Mouse (Mus musculus) adrenal gland, adult 18-20 months (tissue): ENCODE data around the gene Rimbp2. TPM values are rescaled to one million over a fixed set of nuclear protein-coding genes. Genes with fewer than 3 reads are reported as not detected.

Experiments
- DNase-seq, 2 experiments: peaks; one replicate each; pipeline ENCODE4 v3.0.0; 2021 to 2022; ENCODE audit warnings: low spot score in 2 of 2
- total RNA-seq, 2 experiments: library from RNA; stranded (reverse); gene quantifications; 1 replicate in 1 of 2; 2 replicates in 1 of 2; pipeline ENCODE4 v1.2.3; 2021

The Rimbp2 gene
- total RNA-seq, 2 experiments from 2014 or later: 4.0 to 5.3 TPM

DNA sequence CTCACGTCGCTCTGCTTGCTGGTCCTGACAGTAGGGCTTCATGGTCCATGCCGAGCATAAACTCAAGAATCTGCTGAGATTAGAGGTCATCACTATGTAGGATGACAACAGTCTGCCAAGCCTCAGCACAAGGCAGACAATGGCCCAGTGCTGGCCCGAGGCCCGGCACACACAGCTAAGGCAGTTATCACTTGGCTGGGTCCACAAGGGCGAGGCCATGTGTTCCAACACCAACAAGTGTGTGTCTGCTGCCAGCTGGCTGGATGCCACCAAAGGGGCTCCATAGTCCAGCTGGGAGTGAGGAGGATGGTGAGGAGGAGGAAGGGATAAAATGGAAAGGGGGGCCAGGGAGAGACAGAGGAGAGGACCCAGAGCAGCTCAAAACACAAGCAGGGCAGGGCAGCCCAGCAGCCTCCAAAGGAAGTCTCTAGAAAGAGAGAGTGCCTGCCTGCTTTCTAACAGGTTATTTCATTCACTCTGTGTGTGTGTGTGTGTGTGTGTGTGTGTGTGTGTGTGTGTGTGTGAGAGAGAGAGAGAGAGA, 17.9 kb downstream of the Rimbp2 start:
- no peak for DNase-seq

DNA sequence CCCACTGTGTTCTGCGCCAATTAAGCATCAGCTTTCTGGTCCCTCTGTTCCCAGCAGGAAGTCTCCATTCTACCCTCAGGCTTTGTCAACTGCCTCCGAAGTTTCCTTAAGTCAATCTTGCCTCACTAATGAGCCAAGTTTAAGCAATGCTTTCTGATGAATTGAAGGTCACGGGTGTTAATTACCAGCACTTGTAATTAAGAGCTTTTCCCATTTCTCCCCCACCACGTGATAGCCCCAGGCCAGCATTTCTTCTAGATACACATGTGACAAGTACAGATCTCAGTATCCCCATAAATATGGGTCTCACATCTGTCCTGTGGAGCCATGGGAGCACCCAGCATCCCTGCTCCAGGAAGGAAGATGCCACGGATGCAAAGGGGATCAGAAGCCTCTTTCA, 20.5 kb downstream of the Rimbp2 start:
- DNase-seq: no peak

DNA sequence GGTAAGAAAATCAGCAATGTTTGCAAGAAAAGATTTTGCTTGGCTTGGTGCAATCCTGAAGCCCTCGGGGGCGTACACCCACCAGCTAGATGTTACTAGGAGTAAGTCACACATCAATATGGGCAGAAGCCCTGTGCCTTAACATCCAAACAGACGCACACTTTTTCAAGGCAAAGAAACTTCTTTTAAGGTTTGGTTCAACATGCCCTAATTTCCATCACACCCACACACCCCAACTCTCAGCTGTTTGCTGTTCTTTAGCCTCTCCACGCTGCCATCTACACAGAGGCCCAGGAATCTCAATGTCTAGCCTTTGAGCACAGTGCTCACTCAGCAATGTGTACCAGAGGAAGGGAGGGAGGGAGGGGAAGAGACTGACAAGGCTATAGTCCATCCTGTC, 28.2 kb downstream of the Rimbp2 start:
- no peak for DNase-seq

DNA sequence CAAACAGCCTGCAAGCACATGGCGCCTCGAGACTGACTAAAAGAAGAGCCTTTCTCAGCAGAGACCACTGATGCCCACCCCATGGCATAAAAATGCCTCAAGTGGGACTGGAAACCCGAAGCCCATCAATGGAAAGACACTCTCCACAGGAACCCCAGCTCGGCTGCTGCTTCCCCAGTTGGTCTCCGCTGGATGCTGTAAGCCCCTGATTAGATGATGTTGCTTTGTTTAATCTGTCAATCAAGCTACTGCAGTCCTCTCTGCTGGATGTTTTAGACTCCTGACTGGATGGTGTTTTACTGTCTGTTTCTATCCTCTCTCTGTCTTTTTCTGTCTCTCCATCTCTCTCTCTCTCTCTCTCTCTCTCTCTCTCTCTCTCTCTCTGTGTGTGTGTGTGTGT, 33.2 kb downstream of the Rimbp2 start:
- DNase-seq: no peak

DNA sequence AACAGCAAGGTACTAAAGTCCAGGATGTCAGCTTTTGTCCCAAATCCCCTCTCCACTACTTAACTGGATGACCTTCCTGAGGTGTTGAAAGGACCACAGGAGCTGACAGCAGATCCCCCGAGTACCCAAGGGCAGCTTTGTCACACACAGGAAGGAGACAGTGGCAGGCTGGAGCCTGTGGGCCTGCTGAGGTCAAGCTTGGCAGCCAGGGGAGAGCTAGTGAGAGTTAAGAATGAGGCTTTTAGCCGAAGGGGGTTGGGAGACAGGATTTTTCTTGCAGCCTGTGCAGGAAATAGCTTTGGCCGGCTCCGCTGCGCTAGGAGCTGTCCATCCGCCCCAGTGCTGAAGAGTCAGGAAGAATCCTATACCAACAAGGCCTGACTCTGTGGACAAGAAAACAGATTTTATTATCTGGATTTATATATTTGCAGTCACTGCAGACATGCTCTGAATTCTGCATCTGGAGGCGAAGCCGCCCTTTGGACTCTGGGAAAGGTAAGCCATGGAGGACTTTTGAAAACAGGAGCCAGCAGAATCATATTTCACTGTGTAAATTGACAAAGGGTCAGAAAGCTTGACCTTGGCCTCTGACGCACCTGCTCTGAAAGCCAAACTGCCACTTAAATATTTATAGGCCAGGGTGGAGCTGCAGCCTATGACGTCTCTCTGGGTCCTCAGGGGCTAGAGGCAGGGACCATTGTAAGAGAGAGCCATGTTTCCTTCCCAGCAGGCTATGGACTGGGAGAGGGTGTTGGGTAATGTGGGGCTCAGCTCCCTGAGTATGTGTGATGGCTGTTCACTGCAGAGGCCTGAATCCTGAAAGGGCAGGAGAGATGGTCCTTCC, 35.9 kb downstream of the Rimbp2 start:
- peak; percentile 41 to 56 for DNase-seq

DNA sequence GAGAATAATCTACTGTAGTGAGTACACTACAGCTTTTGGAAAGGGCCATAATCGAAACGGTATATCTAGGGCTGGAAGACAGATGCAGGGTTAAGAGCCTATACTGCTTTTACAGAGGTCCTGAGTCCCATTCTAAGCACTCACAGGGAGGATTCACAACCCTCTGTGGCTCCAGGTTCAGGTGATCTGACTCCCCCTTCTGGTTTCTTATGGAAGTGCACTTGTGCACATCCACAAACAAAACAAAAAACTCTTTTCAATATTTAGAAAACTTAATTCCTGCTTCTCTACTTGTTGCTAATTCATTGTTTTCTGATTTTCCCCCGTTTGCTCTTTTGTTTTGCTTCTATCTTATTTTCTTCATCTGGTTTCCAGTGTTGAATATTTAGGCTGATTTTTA, 39.5 kb downstream of the Rimbp2 start:
- DNase-seq: no peak

DNA sequence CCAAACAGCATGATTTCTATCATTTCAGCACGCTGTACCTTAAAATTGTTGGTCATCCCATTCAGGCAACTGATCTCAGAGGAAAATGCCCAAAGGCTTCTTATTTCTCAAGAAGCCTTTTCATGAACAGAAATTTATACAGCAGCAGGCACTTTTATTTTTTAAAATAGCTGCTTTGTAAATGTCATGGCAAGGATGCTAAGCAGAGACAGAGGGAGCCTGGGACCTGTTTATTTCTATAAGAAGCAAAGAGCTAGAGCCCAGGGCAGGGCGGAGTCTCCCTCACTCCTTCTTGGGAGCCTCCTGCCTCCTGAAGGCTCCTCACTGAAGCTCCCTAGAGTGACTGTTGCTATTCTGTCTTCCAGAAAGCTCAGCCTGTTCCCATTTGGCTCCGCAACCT, 40.9 kb downstream of the Rimbp2 start:
- DNase-seq: no peak

DNA sequence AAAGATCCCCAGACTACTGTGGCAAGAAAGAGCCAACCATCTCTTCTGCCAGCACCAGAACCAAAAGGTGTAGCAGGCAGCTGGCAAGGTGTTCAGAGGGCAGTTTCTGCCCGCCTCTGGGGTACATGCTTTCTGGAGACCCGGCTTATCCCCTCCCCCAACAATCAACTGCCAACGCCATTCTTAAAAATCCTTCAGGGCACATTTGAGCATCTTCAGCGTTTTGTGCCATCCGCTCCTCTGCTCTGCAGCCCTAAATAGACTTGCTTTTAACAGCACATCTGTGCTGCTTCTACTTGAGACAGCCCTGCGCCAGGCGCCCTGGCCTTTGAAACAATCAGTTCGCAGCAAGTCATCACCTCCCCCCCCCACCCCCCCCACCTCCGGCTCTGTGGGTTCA, 41.7 kb downstream of the Rimbp2 start:
- DNase-seq: no peak

DNA sequence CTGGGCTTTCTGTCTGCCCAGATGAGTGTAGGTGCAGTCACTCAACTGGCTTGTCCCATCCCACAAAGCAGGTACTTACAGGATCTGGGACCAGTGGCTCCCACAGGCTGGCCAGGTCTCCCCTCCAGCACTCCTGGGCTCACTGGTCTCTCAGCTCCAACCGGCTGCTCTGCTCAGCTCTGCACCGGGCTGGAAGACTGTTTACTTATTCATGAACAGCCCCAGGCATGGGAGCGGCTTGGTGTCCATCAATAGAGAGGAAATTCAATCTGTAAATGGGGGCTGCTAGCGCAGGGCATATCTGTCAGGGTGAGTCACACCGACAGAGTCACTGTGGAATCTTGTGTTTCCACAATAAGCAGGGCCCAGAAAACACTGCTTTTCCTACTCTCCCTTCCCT, 49.2 kb downstream of the Rimbp2 start:
- no peak for DNase-seq

DNA sequence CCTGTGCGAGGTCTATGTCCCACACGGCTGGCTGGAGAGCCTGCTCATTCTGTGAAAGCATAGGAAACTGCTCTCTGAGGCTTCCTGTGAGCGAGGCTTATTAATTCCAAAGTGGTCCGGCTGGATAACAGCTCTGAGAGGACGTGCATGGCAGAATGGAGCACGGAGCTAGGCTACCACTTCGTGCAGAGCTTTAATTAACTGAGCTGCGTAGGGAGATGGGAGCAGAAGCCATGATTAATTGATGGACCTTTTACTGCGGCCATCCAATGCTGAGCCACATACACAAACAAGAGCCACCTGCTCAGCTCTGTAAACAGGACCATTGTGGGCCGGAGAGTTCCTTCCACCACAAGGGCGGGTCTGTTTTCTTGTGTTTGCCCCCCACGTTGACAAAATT, 50.2 kb downstream of the Rimbp2 start:
- no peak for DNase-seq

DNA sequence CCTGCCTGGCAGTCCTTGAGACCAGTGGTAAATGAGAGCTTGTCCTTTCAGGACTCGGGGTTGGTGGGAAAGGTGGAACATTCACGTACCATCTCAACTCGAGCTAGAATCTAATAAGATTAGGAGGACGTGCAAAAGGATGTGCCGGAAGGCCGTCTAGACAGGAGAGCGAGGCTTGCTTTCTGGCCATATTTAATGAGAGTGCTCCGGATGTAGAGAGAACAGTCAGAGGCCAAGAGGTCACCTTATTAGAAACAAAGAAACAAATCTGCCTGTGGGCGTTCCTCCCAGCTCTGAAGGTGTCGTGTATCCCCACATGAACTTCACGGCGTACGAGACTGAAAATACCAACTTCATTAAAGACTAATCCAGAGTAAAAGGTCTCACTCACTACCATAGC, 53.3 kb downstream of the Rimbp2 start:
- DNase-seq: no peak

DNA sequence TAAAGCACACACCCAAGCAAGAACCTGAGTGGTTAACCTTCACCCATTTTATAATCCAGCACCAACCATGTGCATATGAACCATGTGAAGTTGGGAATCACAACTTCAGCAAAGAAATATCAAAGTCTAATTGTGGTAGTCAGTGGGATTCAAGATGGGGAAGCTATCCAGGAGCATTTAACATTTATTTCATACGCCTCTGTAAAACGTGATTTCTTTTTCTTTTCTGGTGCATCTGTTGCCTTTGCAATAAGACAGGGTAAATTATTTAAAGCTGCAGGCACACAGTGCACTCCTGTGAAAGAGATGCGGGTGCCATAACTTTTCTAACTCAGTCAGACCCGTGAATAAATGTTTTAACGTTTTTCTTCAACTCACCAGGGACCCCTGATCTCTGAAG, 58.4 kb downstream of the Rimbp2 start:
- DNase-seq: no peak

DNA sequence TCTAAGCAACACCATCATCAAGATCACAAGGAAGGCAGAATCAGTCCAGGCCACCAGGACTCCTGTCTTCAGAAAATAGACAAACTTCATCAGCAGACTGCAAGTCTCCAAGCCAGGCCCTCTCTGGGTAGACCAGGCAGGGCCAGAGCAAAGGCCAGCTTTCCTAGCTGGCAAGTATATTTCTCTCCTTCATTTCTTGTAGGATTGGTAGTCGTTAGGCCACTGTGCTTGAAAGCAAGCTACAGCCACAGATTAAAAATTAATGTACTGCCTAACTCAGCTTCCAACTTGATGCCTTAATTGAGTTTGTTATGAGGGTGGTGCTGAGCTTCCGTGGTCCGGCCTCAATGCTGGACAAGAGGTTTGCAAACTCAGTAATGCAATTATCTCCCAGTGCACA, 65.7 kb downstream of the Rimbp2 start:
- DNase-seq: no peak

DNA sequence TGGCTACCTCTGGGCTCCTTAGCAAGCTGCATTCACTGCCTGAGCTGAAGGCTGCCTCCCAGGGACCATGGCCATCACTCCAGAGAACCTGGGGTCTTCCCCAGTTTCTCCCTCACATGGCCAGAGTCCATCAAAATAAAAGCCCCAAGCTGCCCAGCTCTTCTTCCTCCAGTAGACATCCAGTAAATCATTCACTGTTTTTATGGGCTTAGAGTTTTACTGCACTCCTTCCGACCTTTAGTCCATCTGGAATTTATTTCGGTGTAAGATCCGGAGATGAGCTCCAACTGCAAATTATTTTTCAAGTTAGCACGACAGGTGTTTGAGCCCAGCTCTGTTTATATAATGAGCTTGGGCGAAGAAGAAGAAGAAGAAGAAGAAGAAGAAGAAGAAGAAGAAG, 69.0 kb downstream of the Rimbp2 start:
- DNase-seq: no peak

DNA sequence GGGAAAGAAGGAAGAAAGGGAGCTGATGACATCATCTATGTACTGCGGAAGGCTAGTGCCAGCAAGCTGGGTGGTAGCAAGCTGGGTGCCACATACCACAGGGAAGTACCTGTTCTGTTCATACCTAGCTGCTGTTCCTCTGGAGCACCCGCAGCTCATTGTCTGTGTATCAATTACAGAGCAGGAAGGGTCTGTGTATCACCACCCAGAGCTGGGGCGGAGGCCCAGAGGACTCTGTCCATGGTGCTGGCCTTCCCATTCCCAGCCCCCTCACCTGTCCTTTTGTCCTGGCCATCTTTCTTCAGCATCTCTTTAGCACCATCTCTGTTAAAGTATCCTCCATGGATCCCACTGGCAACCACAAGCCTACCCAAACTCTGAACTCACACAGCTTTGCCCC, 74.2 kb downstream of the Rimbp2 start:
- no peak for DNase-seq

DNA sequence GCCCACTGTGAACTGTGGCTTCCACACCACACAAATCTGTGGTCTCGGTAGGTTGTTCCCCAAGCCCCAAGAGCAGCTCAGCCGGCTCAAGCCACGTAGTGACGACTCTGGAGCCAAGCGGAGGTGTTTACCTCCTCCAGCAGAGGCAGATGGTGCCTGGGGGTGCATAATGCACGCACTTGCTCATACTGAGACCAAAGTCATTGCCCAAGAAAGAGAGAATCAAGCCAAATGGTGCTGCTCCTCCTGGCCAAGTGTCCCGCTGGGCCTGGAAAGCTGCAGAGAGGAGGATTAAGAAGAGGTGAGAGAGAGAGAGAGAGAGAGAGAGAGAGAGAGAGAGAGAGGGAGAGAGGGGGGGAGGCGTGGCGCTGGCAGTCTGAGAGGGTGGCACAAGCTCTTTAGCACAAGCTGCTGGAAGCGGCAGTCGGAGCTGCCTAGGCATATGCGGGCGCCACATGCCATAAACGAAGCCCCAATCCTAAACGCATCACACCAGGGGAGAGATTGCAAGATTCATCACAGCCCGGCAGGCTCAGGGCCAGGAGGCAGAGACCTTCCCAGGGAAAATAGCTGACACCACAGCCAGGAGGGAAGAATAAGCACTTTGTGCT, 75.8 kb downstream of the Rimbp2 start:
- no peak for DNase-seq

DNA sequence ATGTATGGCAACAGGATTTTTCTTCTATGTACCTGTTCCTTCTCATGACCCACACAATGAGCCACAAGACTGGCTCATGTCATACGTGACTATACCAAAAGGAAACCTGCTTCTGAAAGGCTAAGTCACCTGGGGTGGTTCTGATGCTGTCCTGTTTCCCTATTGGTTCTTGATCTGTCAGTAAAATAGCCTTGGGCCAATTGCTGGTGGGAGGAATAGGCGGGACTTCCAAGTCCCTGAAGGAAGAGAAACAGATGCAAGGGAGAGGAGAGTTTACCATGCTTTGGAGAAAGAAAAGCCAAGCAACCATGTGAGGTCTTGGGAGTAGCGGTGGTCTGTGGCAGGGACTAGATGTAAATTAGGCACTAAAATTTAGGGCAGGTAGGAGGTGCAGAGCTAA, 81.6 kb downstream of the Rimbp2 start:
- DNase-seq: no peak

DNA sequence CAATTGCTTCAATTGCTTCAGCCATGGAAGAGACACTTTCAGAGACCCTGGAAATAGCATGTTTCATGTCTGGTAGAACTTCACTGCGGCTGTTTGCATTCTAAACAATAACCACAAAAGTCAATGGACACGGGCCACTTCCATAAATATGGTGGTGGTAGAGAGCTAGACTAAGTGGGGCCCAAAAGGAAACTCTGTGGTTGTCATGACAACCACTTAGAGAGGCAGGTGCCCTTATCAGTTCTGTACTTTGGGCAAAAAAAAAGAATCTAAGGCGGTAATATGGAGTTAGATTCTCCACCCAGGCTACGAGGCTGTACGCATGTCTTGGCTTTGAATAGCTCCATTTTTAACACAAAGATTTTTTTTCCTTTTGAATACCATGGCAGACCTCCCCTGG, 86.5 kb downstream of the Rimbp2 start:
- no peak for DNase-seq

DNA sequence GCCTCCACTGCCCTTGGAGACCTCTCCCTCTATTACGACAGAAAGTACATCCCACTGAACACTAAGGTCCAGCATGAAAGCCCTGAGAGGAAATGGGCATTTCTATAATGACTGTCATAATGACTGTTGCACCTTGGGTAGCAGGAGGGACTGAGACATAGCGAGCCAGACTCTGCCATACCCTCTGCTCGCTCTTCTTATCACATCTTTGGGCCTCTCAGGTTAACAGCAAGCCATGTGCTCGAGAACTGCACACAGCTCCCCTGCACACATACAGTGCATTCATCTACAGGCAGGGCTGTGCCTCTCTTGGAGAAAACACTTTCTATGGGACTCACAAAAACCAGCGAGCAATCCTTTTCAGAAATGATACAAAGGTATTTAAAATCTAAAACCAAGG, 87.0 kb downstream of the Rimbp2 start:
- DNase-seq: no peak

DNA sequence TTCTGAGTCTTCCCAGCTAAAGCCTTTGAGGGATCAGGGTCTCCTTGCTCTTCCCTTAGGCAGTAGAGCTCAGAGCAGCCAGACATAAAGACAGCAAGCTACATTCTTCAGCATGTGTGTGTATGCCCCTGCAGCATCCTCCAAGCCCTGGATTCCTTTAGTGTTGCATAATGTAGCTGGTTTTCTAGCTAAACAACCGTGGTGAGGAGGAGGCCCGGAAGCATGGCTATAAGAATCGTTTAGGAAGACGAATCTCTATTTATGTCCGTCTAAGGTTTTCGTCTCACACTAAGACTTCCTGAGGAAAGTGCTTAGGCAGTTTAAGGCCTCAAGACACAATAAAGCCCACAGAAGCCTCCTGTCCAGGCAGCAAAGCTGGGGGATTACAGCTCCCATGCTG, 89.8 kb downstream of the Rimbp2 start:
- no peak for DNase-seq

DNA sequence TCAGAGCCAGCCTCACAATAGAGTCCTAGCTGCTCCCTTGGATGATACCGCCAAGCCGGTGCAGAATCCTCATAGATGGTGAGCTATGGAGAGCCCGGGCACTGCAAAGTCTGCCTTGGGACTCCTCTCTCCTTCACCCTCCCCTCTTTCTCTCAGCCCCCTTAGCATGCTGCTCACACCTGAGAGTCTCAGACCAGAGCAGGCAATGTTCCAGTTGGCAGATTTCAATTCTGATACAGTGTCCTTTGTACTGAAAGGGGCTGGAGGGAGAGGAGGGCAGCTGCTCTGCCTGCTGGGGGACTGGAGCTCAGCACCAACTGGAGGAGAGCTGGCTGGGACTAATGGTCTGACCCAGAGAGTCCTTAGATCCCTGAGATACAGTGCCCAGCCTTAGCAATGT, 92.4 kb downstream of the Rimbp2 start:
- DNase-seq: no peak

DNA sequence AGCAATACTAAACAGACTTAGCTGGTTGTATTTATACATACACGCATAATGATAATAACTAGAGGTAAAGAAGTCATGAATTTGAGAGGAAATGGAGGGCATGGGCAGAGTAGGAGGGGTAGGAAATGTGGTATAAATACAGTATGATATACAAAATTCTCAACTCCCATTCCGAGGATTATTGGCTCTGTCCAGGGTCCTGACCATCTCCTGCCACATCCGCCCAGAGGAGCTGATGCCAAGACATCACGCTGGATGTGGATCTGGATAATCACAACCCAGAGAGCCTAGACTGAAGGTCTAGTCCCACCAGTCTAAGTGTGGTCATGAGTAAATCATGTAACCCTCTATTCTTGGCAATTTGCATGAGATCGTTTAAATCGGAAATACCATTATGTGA, 100.5 kb downstream of the Rimbp2 start:
- DNase-seq: no peak

DNA sequence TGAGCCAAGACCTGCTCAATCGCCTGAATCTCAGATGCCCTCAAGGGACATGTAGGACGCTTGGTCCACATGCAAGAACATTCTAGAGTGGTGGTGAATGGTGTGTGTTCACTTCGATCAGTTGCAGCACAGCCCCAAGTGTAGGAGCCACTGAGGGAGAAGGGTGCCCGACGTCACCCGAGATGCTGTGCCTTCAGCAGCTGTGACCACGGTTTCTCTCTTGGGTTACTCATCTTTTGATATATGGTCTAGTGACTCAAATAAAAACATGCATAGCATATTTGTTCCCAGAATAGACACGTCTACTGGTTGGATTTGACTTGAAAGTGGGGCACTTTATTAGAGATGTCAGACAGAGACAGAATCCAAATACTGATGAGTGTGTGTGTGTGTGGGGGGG, 105.5 kb downstream of the Rimbp2 start:
- DNase-seq: no peak
